Mouse (Mus musculus) liver, adult 2 months (tissue): ENCODE measurements around the gene Xrn2. TPM values are rescaled to one million over a fixed set of nuclear protein-coding genes. Genes with fewer than 3 reads are reported as not detected.

ENCODE experiments used
- DNase-seq: peaks from one replicate; pipeline ENCODE4 v3.0.0-alpha.2; 2011; ENCODE audit warnings: low read depth, low spot score; ENCODE audit errors: extremely low read depth
- H3K27ac ChIP-seq: fragments of 200-500 bp; replicated peaks from 2 replicates; pipeline ENCODE4 v1.5.1; 2012; ENCODE audit warnings: low read depth, mild to moderate bottlenecking, control low read depth, inconsistent platforms, low read length; ENCODE audit not compliant: insufficient read depth
- H3K27me3 ChIP-seq: fragments of 200-500 bp; 2 replicates; pipeline ENCODE4 v1.6.1; 2012; ENCODE audit warnings: mild to moderate bottlenecking, moderate library complexity, low read length, inconsistent platforms; ENCODE audit not compliant: control insufficient read depth, insufficient read depth
- H3K36me3 ChIP-seq: fragments of 200-500 bp; 2 replicates; pipeline ENCODE4 v1.6.1; 2012; ENCODE audit warnings: low read length, inconsistent platforms; ENCODE audit not compliant: control insufficient read depth, insufficient read depth
- H3K4me1 ChIP-seq: fragments of 200-500 bp; 2 replicates; pipeline ENCODE4 v1.6.1; 2011; ENCODE audit warnings: low read length; ENCODE audit not compliant: control insufficient read depth, insufficient read depth
- H3K4me3 ChIP-seq: fragments of 200-500 bp; 2 replicates; pipeline ENCODE4 v1.5.1; 2011; ENCODE audit warnings: low read depth, mild to moderate bottlenecking, control low read depth, low read length, moderate library complexity; ENCODE audit not compliant: insufficient read depth
- H3K79me2 ChIP-seq: fragments of 200-500 bp; 2 replicates; pipeline ENCODE4 v1.6.1; 2012; ENCODE audit warnings: inconsistent platforms, mild to moderate bottlenecking, low read length, moderate library complexity; ENCODE audit not compliant: control insufficient read depth, insufficient read depth
- H3K9ac ChIP-seq: fragments of 200-500 bp; 2 replicates; pipeline ENCODE4 v1.6.1; 2012; ENCODE audit warnings: low read depth, mild to moderate bottlenecking, control low read depth, inconsistent platforms, low read length
- CTCF ChIP-seq: fragments of 200-500 bp; IDR thresholded peaks from 2 replicates; pipeline ENCODE4 v1.5.1; 2011; ENCODE audit warnings: low read depth, low read length, control low read depth
- POLR2A ChIP-seq: fragments of 200-500 bp; IDR thresholded peaks from 2 replicates; pipeline ENCODE4 v1.6.1; 2011; ENCODE audit warnings: low read length, control low read depth; ENCODE audit not compliant: insufficient read depth; ENCODE audit errors: extremely low read depth
- WGBS: fragments of 180-500 bp; shearing (Covaris S2); methylation state at CpG from one replicate; pipeline ENCODE4 v1.1.7; 2018; 5-methylcytosine and 5-hydroxymethylcytosine counted together
- polyA plus RNA-seq: library from polyadenylated mRNA; depleted of rRNA; stranded (reverse); fragments of >200 nt; gene quantifications from 2 replicates; pipeline ENCODE4 v1.2.3, GENCODE M21; 2012
- total RNA-seq: library from RNA; depleted of rRNA; stranded (reverse); fragments of >200 nt; gene quantifications from 2 replicates; pipeline ENCODE4 v1.2.3, GENCODE M21; 2014

Xrn2 gene
- total and polyA plus RNA-seq, 2 experiments, result 14.5 to 57.9 TPM

GRCm38 (mm10) chr2:146986429-146986828, 26.4 kb upstream of the Xrn2 start:
- H3K27ac ChIP-seq, result no peak overlapping the region
- H3K36me3 ChIP-seq, result no peaks in the 10 kb centered on the region
- no peak overlapping the region for H3K4me3 ChIP-seq
- TF ChIP-seq CTCF (no peak), POLR2A (no peak)
- no peak overlapping the region for H3K9ac ChIP-seq
- H3K79me2 ChIP-seq, result no peaks in the 10 kb centered on the region
- DNase-seq, result no peak
- H3K27me3 ChIP-seq, result no peaks in the 10 kb centered on the region
- no peaks in the 10 kb centered on the region for H3K4me1 ChIP-seq

GRCm38 (mm10) chr2:147007265-147007664, 5.5 kb upstream of the Xrn2 start:
- no peaks in the 10 kb centered on the region for H3K27me3 ChIP-seq
- no peak overlapping the region for H3K9ac ChIP-seq
- no peak for TF ChIP-seq POLR2A
- no peak for TF ChIP-seq CTCF
- no peak overlapping the region for H3K4me3 ChIP-seq
- H3K27ac ChIP-seq, result no peak overlapping the region
- H3K79me2 ChIP-seq, result peaks cover 3% of the 10 kb centered on the region; the same call in 1 of the 2 replicates
- H3K4me1 ChIP-seq, result peaks cover 4% of the 10 kb centered on the region; the same call in 1 of the 2 replicates
- H3K36me3 ChIP-seq, result no peaks in the 10 kb centered on the region
- DNase-seq, result no peak
- 86% methylated on average over 2 of the region's 2 CpGs for WGBS

- no peak for DNase-seq
- no peak for TF ChIP-seq POLR2A
- TF ChIP-seq CTCF, result no peak
- Histone ChIP-seq H3K27ac (no peak overlapping the region), H3K9ac (no peak overlapping the region), H3K4me3 (no peak overlapping the region), H3K36me3 (no peaks in the 10 kb centered on the region), H3K4me1 (peaks cover 5% of the 10 kb centered on the region; the same call in 1 of the 2 replicates), H3K27me3 (no peaks in the 10 kb centered on the region), H3K79me2 (peaks cover 3% of the 10 kb centered on the region; the same call in 1 of the 2 replicates)
Measured at GRCm38 (mm10) chr2:147009084-147009483, 3.7 kb upstream of the Xrn2 start.

GRCm38 (mm10) chr2:147010141-147010540, 2.7 kb upstream of the Xrn2 start:
- DNase-seq, result no peak
- Histone ChIP-seq H3K36me3 (no peaks in the 10 kb centered on the region), H3K27me3 (no peaks in the 10 kb centered on the region), H3K27ac (no peak overlapping the region), H3K9ac (no peak overlapping the region), H3K4me3 (no peak overlapping the region), H3K79me2 (peaks cover 3% of the 10 kb centered on the region; the same call in 1 of the 2 replicates), H3K4me1 (peaks cover 5% of the 10 kb centered on the region; the same call in 1 of the 2 replicates)
- TF ChIP-seq CTCF (no peak), POLR2A (no peak)
- 90% methylated on average over 4 of the region's 4 CpGs for WGBS

GRCm38 (mm10) chr2:147010952-147011351, 1.8 kb upstream of the Xrn2 start:
- Histone ChIP-seq H3K9ac (no peak overlapping the region), H3K79me2 (peaks cover 6% of the 10 kb centered on the region; the same call in 1 of the 2 replicates), H3K4me3 (no peak overlapping the region), H3K27ac (no peak overlapping the region), H3K36me3 (no peaks in the 10 kb centered on the region), H3K27me3 (no peaks in the 10 kb centered on the region), H3K4me1 (peaks cover 10% of the 10 kb centered on the region)
- TF ChIP-seq CTCF, result no peak
- no peak for TF ChIP-seq POLR2A
- WGBS, result 94% methylated on average over 9 of the region's 9 CpGs
- DNase-seq, result no peak

- Histone ChIP-seq H3K36me3 (no peaks in the 10 kb centered on the region), H3K4me3 (no peak overlapping the region), H3K79me2 (peaks cover 9% of the 10 kb centered on the region; the same call in 1 of the 2 replicates), H3K27ac (peak overlapping the region; percentile 66; the same call in 1 of the 2 replicates), H3K27me3 (no peaks in the 10 kb centered on the region), H3K4me1 (peaks cover 10% of the 10 kb centered on the region), H3K9ac (no peak overlapping the region)
- 49% methylated on average over 3 of the region's 3 CpGs for WGBS
- no peak for TF ChIP-seq POLR2A
- no peak for TF ChIP-seq CTCF
- no peak for DNase-seq
Measured at GRCm38 (mm10) chr2:147011474-147012140, 1.2 kb upstream of the Xrn2 start.
